Mouse (Mus musculus) brain, embryonic 14.5 days (tissue): ENCODE results near the gene Orai2.
"Not testable (repeated sequence)": the region's sequence is repeated elsewhere in the genome, so short reads cannot be mapped to it uniquely, and the experiment has no call there.

Source experiments
- CTCF ChIP-seq: fragments of 200-500 bp; IDR thresholded peaks from 2 replicates; pipeline ENCODE4 v1.5.1; 2012; ENCODE audit warnings: inconsistent platforms, mild to moderate bottlenecking, moderate library complexity, borderline replicate concordance; ENCODE audit not compliant: insufficient read depth, insufficient read length; ENCODE audit errors: extremely low read depth
- POLR2A ChIP-seq: fragments of 200-500 bp; IDR thresholded peaks from 2 replicates; pipeline ENCODE4 v1.6.1; 2012; ENCODE audit warnings: mild to moderate bottlenecking, inconsistent platforms, borderline replicate concordance; ENCODE audit not compliant: poor library complexity, insufficient read depth, insufficient read length, severe bottlenecking; ENCODE audit errors: extremely low read depth

- TF ChIP-seq CTCF, POLR2A: not testable (repeated sequence)
These were observed 10.4 kb downstream of the Orai2 start for GRCm38 (mm10) chr5:136160084-136160483.
